Mouse (Mus musculus): ENCODE results near the gene Cfh.

DNA sequence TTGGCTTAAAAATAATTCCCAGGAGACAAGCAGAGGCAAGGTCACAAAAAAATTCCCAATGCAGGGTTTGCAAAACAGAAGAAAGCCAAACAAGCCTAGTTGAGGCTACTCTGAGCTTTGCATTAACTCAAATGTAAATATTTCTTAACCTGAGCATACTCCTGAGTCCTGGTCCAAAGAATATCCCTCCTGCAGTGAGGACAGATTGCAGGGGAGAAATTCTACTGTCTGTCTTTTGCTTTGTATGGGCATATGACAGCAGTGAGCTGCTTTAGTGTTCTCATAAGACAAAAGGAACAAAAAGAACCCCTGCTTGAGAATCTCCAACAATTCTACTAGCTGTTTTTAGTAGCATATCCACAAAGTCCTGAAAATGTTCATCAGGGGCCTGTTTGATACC lies 114.1 kb downstream of the Cfh start:
- TF ChIP-seq EP300 (IDR thresholded peaks at IDR 0.05; ENCODE audit: low read depth) (no peak), CTCF (IDR thresholded peaks at IDR 0.05; ENCODE audit: low read depth) (no peak)
